Mouse (Mus musculus) cerebellum, adult 2 months (tissue): ENCODE results near the gene Cenpf. TPM values are rescaled to one million over a fixed set of nuclear protein-coding genes. Genes with fewer than 3 reads are reported as not detected.
A peak's percentile ranks its signal among the peaks of the same experiment; 100 is the strongest.

Experiments used
- DNase-seq, 2 experiments: peaks; one replicate each; pipeline ENCODE4 v3.0.0; 2021
- H3K27ac ChIP-seq: fragments of 200-500 bp; 2 replicates; pipeline ENCODE4 v1.5.1; 2012; ENCODE audit warnings: low read length, control low read depth, inconsistent platforms; ENCODE audit not compliant: insufficient read depth
- H3K27me3 ChIP-seq: fragments of 200-500 bp; 2 replicates; pipeline ENCODE4 v1.6.1; 2012; ENCODE audit warnings: inconsistent platforms, mild to moderate bottlenecking, low read length, moderate library complexity; ENCODE audit not compliant: control insufficient read depth, insufficient read depth
- H3K4me1 ChIP-seq: fragments of 200-500 bp; 2 replicates; pipeline ENCODE4 v1.6.1; 2011; ENCODE audit warnings: low read length; ENCODE audit not compliant: control insufficient read depth, insufficient read depth
- H3K4me3 ChIP-seq: fragments of 200-500 bp; replicated peaks from 2 replicates; pipeline ENCODE3; 2011; ENCODE audit warnings: mild to moderate bottlenecking, low read depth, low read length, control low read depth; ENCODE audit not compliant: insufficient read depth
- CTCF ChIP-seq: fragments of 200-500 bp; IDR thresholded peaks from 2 replicates; pipeline ENCODE4 v1.5.1; 2011; ENCODE audit warnings: low read depth, mild to moderate bottlenecking, control low read depth, low read length, moderate library complexity, borderline replicate concordance; ENCODE audit not compliant: insufficient read depth
- POLR2A ChIP-seq: fragments of 200-500 bp; IDR thresholded peaks from 2 replicates; pipeline ENCODE4 v1.6.1; 2011; ENCODE audit warnings: low read length, control low read depth, borderline replicate concordance; ENCODE audit not compliant: insufficient read depth
- WGBS: fragments of 180-500 bp; shearing (Covaris S2); methylation state at CpG from one replicate; pipeline ENCODE4 v1.1.7; 2018; 5-methylcytosine and 5-hydroxymethylcytosine counted together
- polyA plus RNA-seq: library from polyadenylated mRNA; depleted of rRNA; stranded (reverse); fragments of >200 nt; gene quantifications from 2 replicates; pipeline ENCODE4 v1.2.3, GENCODE M21; 2012

Gene Cenpf
- polyA plus RNA-seq, 1 experiment, result 0.07 TPM

- Histone ChIP-seq H3K27ac (no peak overlapping the region), H3K27me3 (no peaks in the 10 kb centered on the region), H3K4me3 (no peak overlapping the region), H3K4me1 (no peaks in the 10 kb centered on the region)
- no peak for DNase-seq
- 79% methylated on average over 3 of the region's 3 CpGs for WGBS
- no peak for TF ChIP-seq POLR2A
- TF ChIP-seq CTCF, result no peak
Measured at GRCm38 (mm10) chr1:189644700-189645345, 43.1 kb downstream of the Cenpf start.

- Histone ChIP-seq H3K4me3 (no peak overlapping the region), H3K4me1 (no peaks in the 10 kb centered on the region), H3K27me3 (no peaks in the 10 kb centered on the region), H3K27ac (no peak overlapping the region)
- WGBS, result 79% methylated on average over 6 of the region's 6 CpGs
- no peak for TF ChIP-seq CTCF
- no peak for DNase-seq
Measured at GRCm38 (mm10) chr1:189639581-189639980, 48.3 kb downstream of the Cenpf start.

- Histone ChIP-seq H3K4me3 (no peak overlapping the region), H3K27me3 (no peaks in the 10 kb centered on the region), H3K4me1 (peaks cover 3% of the 10 kb centered on the region; the same call in 1 of the 2 replicates), H3K27ac (no peak overlapping the region)
- 90% methylated on average over 5 of the region's 5 CpGs for WGBS
- TF ChIP-seq CTCF (no peak), POLR2A (no peak)
- no peak for DNase-seq
Measured at GRCm38 (mm10) chr1:189633791-189634190, 54.1 kb downstream of the Cenpf start.

GRCm38 (mm10) chr1:189631906-189632675 lies 55.8 kb downstream of the Cenpf start:
- no peaks in the 10 kb centered on the region for H3K27me3 ChIP-seq
- H3K27ac ChIP-seq, result no peak overlapping the region
- H3K4me1 ChIP-seq, result peaks cover 3% of the 10 kb centered on the region; the same call in 1 of the 2 replicates
- DNase-seq, result peak in 1 of 2 experiments; percentile 28
- H3K4me3 ChIP-seq, result no peak overlapping the region
- WGBS, result 29% methylated on average over 13 of the region's 13 CpGs
- TF ChIP-seq CTCF (no peak), POLR2A (no peak)

- DNase-seq, result peak; percentile 15 to 43
- peaks cover 3% of the 10 kb centered on the region; the same call in 1 of the 2 replicates for H3K4me1 ChIP-seq
- WGBS, result 12% methylated on average over 6 of the region's 6 CpGs
- no peak overlapping the region for H3K4me3 ChIP-seq
- TF ChIP-seq CTCF, result no peak
- TF ChIP-seq POLR2A, result no peak
- no peaks in the 10 kb centered on the region for H3K27me3 ChIP-seq
- no peak overlapping the region for H3K27ac ChIP-seq
Measured at GRCm38 (mm10) chr1:189630026-189630425, 57.9 kb downstream of the Cenpf start.

- DNase-seq, result peak; percentile 8 to 23
- TF ChIP-seq POLR2A (no peak), CTCF (peak; percentile 45)
- 90% methylated on average over 9 of the region's 9 CpGs for WGBS
- Histone ChIP-seq H3K4me3 (no peak overlapping the region), H3K27ac (no peak overlapping the region), H3K27me3 (no peaks in the 10 kb centered on the region), H3K4me1 (peaks cover 3% of the 10 kb centered on the region; the same call in 1 of the 2 replicates)
Measured at GRCm38 (mm10) chr1:189627976-189628768, 59.7 kb downstream of the Cenpf start.

- 87% methylated on average over 7 of the region's 7 CpGs for WGBS
- TF ChIP-seq CTCF (no peak), POLR2A (no peak)
- H3K4me1 ChIP-seq, result peaks cover 3% of the 10 kb centered on the region; the same call in 1 of the 2 replicates
Measured at GRCm38 (mm10) chr1:189624756-189625155, 63.1 kb downstream of the Cenpf start.

GRCm38 (mm10) chr1:189618970-189619740 lies 68.7 kb downstream of the Cenpf start:
- peaks cover 3% of the 10 kb centered on the region; the same call in 1 of the 2 replicates for H3K4me1 ChIP-seq
- H3K27ac ChIP-seq, result no peak overlapping the region
- no peak overlapping the region for H3K4me3 ChIP-seq
- WGBS, result 39% methylated on average over 13 of the region's 13 CpGs
- H3K27me3 ChIP-seq, result no peaks in the 10 kb centered on the region
- TF ChIP-seq CTCF (no peak), POLR2A (no peak)
- DNase-seq, result no peak

More at GRCm38 (mm10) chr1:189624756-189625155, 63.1 kb downstream of the Cenpf start:
- no peak for DNase-seq
- Histone ChIP-seq H3K4me3 (no peak overlapping the region), H3K27me3 (no peaks in the 10 kb centered on the region), H3K27ac (no peak overlapping the region)
